Mouse (Mus musculus) stomach, embryonic 15.5 days (tissue): Measurements from ENCODE around the gene Ndufa4l2. TPM values are rescaled to one million over a fixed set of nuclear protein-coding genes. Genes with fewer than 3 reads are reported as not detected.

Experiments used
- ATAC-seq: fragments of 200-750 bp; cut with Nextera tagmentation; 2 replicates; pipeline ENCODE4 v1.8.0; 2017; ENCODE audit warnings: low read depth, moderate number of reproducible peaks, moderate TSS enrichment; ENCODE audit not compliant: insufficient read depth, low FRiP score
- H3K27ac ChIP-seq: fragments of 300-500 bp; sonication (generic); 2 replicates; pipeline ENCODE4 v1.5.1; 2015; ENCODE audit warnings: mild to moderate bottlenecking, inconsistent platforms
- H3K27me3 ChIP-seq: fragments of 300-500 bp; sonication (generic); replicated peaks from 2 replicates; pipeline ENCODE4 v1.6.1; 2015; ENCODE audit warnings: inconsistent platforms
- H3K36me3 ChIP-seq: fragments of 300-500 bp; sonication (generic); 2 replicates; pipeline ENCODE4 v1.6.1; 2015; ENCODE audit warnings: inconsistent platforms
- H3K4me1 ChIP-seq: fragments of 300-500 bp; sonication (generic); 2 replicates; pipeline ENCODE4 v1.6.1; 2015; ENCODE audit warnings: inconsistent platforms
- H3K4me2 ChIP-seq: fragments of 300-500 bp; sonication (generic); 2 replicates; pipeline ENCODE4 v1.6.1; 2015; ENCODE audit warnings: mild to moderate bottlenecking, inconsistent platforms
- H3K4me3 ChIP-seq: fragments of 300-500 bp; sonication (generic); replicated peaks from 2 replicates; pipeline ENCODE4 v1.5.1; 2015; ENCODE audit warnings: inconsistent platforms
- H3K9ac ChIP-seq: fragments of 300-500 bp; sonication (generic); 2 replicates; pipeline ENCODE4 v1.6.1; 2015; ENCODE audit warnings: inconsistent platforms
- H3K9me3 ChIP-seq: fragments of 300-500 bp; sonication (generic); 2 replicates; pipeline ENCODE4 v1.6.1; 2016; ENCODE audit warnings: inconsistent platforms
- whole genome bisulfite sequencing: fragments of 180-500 bp; shearing (Covaris S2); methylation state at CpG from one replicate; pipeline ENCODE4 v1.1.7; 2015; 5-methylcytosine and 5-hydroxymethylcytosine counted together
- polyA plus RNA-seq: library from polyadenylated mRNA; unstranded; fragments of >200 nt; fragmentation: Nextera tagmentation; extraction: Ambion mirVana; gene quantifications from 2 replicates; pipeline ENCODE4 v1.2.1, GENCODE M21; 2015

Gene Ndufa4l2
- polyA plus RNA-seq, 1 experiment from 2014 or later: 117 TPM

DNA sequence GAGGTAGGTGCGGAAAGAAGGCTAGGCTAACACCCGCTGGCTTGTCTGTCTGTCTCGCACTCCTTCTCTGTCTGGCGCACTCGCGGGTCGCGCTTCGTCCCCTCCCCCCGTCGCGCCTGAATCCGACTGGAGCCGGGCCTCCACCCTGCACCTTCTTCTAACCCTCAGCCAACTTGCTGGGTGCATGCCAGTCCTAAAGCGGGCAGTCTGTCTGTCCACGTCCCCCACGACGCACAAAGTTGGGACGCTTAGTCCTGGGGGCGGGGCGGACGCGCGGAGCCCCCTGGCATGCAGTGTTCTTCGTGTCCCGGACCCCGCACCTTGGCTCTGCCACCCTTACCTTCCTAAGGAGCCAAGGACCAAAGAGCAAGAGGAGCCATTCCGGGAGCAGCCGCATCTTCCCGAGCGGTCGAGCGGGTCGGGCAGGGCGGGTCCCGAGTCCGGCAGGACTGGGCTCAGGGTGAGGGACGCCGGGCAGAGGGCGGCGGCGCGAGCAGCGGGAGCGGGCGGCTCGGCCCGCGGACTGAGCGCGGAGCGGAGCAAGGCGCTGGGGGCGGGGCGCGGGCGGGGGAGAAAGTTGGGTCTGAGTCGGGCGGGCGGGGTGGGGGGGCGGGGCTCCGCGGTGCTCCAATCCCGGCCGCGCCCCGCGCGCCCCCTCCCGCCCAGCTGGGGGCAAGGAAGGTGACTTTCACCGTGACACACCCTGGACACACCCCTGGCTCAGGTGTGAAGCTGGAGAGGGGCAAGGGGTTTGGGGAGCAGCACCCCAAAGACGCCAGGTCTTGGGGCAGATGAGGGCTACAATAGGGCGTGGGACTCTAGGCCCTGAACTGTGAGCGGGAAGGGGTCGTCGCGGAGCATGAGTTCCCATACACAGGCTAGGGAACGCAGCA, 19.5 kb downstream of the Ndufa4l2 start, which contains the start of gene Nxph4:
Gene Nxph4 (minus strand): TSS at position 524 of the 893 bp plus-strand sequence.
- H3K9me3 ChIP-seq: no peaks in the 10 kb centered on the region
- H3K36me3 ChIP-seq: peaks cover 3% of the 10 kb centered on the region; the same call in 1 of the 2 replicates
- ATAC-seq: peak; percentile 18; the same call in 1 of the 2 replicates
- H3K27me3 ChIP-seq: peaks cover 77% of the 10 kb centered on the region
- H3K4me3 ChIP-seq: peak within 1 kb of the TSS; percentile 43
- H3K4me1 ChIP-seq: peaks cover 24% of the 10 kb centered on the region
- under 1% methylated on average over 63 of the region's 78 CpGs for WGBS
- peak within 1 kb of the TSS; percentile 96 for H3K4me2 ChIP-seq
- H3K27ac ChIP-seq: no peak within 1 kb of the TSS
- H3K9ac ChIP-seq: no peak within 1 kb of the TSS

DNA sequence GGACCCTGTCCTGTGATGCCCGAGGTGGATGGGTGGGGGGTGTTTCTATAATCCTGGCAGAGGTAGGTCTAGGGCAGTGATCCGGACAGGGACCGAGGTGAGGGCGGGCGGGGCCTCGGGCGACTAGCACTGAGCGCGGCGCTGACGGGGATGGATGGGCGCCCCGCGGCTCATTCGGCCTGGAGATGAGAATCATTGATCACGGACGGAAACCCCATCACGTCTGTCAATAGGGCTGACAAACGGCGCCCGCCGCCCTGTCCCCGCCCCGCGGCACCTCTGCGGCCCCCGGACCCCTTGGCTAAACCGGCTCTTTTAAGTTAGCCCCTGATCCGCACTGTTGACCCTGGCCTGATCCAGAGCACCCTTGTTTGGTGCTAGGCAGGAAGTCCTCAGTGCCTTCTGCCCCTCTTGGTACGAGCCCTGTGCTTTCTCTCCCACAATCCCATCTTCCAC, 20.2 kb downstream of the Ndufa4l2 start:
- peak; percentile 15; the same call in 1 of the 2 replicates for ATAC-seq
- H3K36me3 ChIP-seq: peaks cover 9% of the 10 kb centered on the region; the same call in 1 of the 2 replicates
- peaks cover 70% of the 10 kb centered on the region for H3K27me3 ChIP-seq
- no peaks in the 10 kb centered on the region for H3K9me3 ChIP-seq
- no peak overlapping the region for H3K9ac ChIP-seq
- peaks cover 24% of the 10 kb centered on the region for H3K4me1 ChIP-seq
- H3K4me2 ChIP-seq: peak overlapping the region; percentile 96
- peak overlapping the region; percentile 43 for H3K4me3 ChIP-seq
- no peak overlapping the region for H3K27ac ChIP-seq
- WGBS: 2% methylated on average over 30 of the region's 30 CpGs

DNA sequence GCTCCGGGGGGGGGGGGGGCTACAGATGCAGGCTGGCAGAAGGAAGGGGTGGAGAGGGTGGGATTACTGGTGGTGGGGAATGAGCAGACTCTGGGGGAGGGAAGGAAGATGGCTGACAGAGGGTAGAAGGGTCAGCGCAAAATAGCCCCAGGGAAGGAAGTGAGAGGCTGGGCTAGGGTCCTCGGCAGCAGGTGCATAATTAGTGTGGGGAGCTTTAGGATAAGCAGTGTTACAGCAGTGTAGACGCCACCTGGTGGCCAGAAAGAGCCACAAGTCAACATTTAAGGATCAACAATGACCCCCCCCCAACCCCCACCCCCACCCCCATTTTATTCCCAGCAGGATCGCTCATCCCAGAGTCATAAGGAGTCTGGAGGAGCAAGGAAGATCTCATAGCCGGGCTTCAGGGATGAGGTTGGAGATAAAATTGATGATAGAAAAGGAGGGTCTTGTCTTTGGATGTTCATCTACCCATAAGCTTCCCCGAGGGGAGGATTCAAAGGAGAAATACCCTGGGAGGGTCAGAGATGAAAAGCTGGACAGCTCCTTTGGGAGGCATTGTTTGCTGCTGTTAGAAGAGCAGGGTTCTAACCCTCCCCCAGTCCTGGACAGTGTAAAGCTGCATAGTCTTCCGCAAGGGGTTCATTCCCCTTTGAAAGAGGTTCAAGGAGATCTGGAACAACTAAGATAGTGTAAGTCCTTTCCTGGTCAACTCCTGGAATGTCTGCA, 22.0 kb downstream of the Ndufa4l2 start:
- Histone ChIP-seq H3K4me3 (no peak overlapping the region), H3K27me3 (peaks cover 52% of the 10 kb centered on the region), H3K4me1 (peaks cover 20% of the 10 kb centered on the region), H3K27ac (no peak overlapping the region), H3K9ac (no peak overlapping the region), H3K4me2 (no peak overlapping the region), H3K9me3 (no peaks in the 10 kb centered on the region), H3K36me3 (peaks cover 20% of the 10 kb centered on the region)
- 11% methylated on average over 8 of the region's 8 CpGs for WGBS
- no peak for ATAC-seq

DNA sequence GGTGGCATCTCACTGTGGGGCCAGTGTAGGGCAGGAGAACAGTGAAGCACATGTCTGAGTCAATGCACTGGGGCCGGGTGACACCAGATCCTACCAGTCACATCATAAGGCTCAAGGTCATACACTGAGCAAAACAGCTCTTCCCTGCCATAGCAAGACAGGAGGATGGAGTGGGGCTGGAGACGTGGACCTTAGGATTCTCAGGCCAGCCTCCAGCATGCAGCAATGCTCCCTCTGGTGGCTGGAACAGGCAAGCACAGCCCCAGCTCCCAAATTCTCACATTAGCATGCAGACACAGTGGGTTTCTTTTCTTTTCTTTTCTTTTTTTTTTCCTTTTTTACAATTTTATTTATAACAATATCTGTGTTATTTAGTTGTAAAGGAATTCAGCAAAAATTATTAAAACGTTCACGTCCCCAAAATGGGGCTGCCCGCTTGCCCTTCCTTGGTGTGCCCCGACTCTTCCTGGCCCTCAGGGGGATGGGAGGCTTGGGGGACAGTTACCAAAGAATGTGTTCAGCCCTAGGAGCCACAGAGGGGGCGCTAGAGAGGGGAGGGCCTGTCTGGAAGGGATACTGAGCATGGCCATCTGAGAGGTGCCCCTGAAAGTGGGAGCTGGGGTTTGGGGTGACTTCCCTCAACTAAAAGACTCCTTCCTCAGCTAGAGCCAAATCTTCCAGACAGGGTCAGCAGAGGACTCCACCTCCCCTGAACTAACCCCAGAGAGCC, 23.3 kb downstream of the Ndufa4l2 start:
- Histone ChIP-seq H3K4me3 (no peak overlapping the region), H3K9ac (no peak overlapping the region), H3K27ac (no peak overlapping the region), H3K27me3 (peaks cover 40% of the 10 kb centered on the region), H3K9me3 (no peaks in the 10 kb centered on the region), H3K4me2 (no peak overlapping the region), H3K4me1 (peaks cover 20% of the 10 kb centered on the region), H3K36me3 (peaks cover 30% of the 10 kb centered on the region)
- 25% methylated on average over 7 of the region's 7 CpGs for WGBS
- no peak for ATAC-seq

DNA sequence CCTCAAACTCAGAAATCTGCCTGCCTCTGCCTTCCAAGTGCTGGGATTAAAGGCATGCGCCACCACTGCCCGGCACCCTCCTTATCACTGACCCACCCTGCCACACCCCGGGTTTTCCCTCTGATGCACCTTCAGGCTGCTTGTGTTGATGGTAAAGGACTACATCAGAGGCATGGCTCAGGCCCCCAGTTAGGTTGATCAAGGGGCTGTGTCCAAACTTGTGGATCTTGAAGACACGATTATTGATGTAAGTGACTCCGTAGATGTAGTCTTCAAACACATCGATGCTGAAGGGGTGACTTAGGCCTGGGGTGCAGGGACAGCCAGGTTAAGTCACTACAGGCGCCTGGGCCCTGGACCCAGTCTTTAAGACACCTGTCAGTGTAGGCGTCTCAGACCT, 26.7 kb downstream of the Ndufa4l2 start:
- no peak overlapping the region for H3K9ac ChIP-seq
- H3K9me3 ChIP-seq: no peaks in the 10 kb centered on the region
- ATAC-seq: no peak
- peaks cover 5% of the 10 kb centered on the region; the same call in 1 of the 2 replicates for H3K27me3 ChIP-seq
- H3K4me3 ChIP-seq: no peak overlapping the region
- H3K4me2 ChIP-seq: no peak overlapping the region
- H3K27ac ChIP-seq: no peak overlapping the region
- WGBS: 95% methylated on average over 8 of the region's 8 CpGs
- H3K36me3 ChIP-seq: peaks cover 57% of the 10 kb centered on the region
- H3K4me1 ChIP-seq: no peaks in the 10 kb centered on the region

DNA sequence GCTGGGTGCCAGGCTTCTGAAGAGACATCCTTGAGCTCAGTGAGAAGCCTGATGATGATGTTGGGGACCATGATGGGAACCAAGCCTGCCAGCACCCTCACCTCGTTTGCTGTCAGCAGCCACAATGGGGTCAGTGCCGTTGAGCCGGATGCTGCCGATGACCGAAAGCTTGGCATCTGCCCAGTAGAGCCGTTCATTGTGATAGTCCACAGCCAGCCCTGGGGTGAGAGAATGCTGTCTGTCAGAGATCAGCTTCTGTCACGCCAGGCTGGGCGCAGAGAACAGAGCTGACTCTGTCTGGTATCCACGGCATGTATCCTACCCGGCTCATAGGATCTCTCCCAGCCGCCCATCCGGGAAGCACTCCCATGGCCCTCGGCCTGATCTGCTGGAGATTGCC, 27.3 kb downstream of the Ndufa4l2 start:
- ATAC-seq: no peak
- H3K27me3 ChIP-seq: 0 out of 2 replicates have a peak, but pooled peaks cover under 1% of the 10 kb centered on the region
- 92% methylated on average over 13 of the region's 13 CpGs for WGBS
- H3K4me3 ChIP-seq: no peak overlapping the region
- no peak overlapping the region for H3K9ac ChIP-seq
- peaks cover 63% of the 10 kb centered on the region for H3K36me3 ChIP-seq
- H3K4me2 ChIP-seq: no peak overlapping the region
- H3K9me3 ChIP-seq: no peaks in the 10 kb centered on the region
- no peak overlapping the region for H3K27ac ChIP-seq
- no peaks in the 10 kb centered on the region for H3K4me1 ChIP-seq

DNA sequence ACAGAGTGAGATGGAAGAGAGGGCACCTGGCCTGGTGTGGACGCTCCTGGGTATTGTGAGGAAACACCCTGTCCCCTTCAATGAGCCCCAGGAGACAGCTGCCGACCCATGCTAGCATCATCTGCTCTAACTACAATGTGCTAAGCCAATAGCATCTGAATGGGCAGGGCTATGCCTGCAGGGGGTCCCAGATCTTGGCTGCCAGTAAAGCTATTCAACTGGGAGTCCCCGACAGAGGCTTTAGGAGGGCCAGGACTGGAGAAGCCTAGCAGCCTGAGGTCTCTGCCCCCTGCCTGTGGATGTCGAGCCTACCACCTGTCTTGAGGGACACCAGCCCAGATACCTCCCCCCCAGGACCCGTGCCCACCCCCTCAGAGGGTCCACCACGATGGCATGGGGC, 28.0 kb downstream of the Ndufa4l2 start:
- no peak overlapping the region for H3K4me3 ChIP-seq
- WGBS: 62% methylated on average over 6 of the region's 6 CpGs
- no peaks in the 10 kb centered on the region for H3K27me3 ChIP-seq
- no peaks in the 10 kb centered on the region for H3K9me3 ChIP-seq
- no peak for ATAC-seq
- H3K36me3 ChIP-seq: peaks cover 68% of the 10 kb centered on the region
- H3K4me1 ChIP-seq: no peaks in the 10 kb centered on the region
- H3K27ac ChIP-seq: no peak overlapping the region
- no peak overlapping the region for H3K9ac ChIP-seq
- H3K4me2 ChIP-seq: no peak overlapping the region

DNA sequence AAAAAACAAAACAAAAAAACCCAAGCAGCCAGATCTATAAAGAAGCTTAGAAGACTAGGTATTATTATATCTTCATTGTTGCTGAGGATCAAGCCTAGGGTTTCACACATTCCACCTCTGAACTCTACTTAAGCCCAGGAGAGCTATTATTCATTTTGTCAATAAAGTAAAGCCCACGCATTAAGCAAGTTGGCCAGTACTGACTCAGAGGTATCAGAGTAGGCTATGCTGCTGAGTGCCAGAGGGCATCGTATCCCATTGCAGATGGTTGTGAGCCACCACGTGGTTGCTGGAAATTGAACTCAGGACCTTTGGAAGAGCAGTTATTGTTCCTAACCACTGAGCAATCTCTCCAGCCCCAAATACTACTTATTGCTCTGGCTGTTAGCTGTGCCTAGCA, 29.1 kb downstream of the Ndufa4l2 start:
- Histone ChIP-seq H3K36me3 (peaks cover 78% of the 10 kb centered on the region), H3K4me2 (no peak overlapping the region), H3K27ac (no peak overlapping the region), H3K27me3 (no peaks in the 10 kb centered on the region), H3K9me3 (no peaks in the 10 kb centered on the region), H3K4me3 (no peak overlapping the region), H3K4me1 (no peaks in the 10 kb centered on the region), H3K9ac (no peak overlapping the region)
- ATAC-seq: no peak
- 63% methylated on average over 3 of the region's 3 CpGs for WGBS

DNA sequence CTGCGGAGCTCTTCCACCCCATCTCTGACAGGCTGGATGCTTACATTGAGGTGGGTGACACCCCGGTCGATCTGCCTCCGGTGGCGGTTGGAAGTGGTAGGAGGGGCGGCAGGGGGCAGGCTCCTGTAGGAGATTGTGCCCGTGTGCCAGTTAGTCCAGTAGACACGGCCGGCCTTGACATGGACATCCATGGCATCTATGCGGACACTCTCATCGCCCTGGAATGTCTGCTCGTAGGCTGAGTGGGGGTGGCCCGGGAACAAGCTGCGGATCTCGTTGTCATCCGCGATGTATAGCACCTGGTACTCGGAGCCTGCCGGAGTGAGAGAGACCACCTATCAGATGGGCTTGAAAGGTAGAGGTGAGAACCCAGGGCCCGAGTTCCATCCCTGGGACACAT, 29.6 kb downstream of the Ndufa4l2 start:
- Histone ChIP-seq H3K9ac (no peak overlapping the region), H3K27ac (no peak overlapping the region), H3K4me3 (no peak overlapping the region), H3K4me2 (no peak overlapping the region), H3K9me3 (no peaks in the 10 kb centered on the region), H3K4me1 (no peaks in the 10 kb centered on the region), H3K36me3 (peaks cover 74% of the 10 kb centered on the region), H3K27me3 (no peaks in the 10 kb centered on the region)
- no peak for ATAC-seq
- 87% methylated on average over 20 of the region's 20 CpGs for WGBS

DNA sequence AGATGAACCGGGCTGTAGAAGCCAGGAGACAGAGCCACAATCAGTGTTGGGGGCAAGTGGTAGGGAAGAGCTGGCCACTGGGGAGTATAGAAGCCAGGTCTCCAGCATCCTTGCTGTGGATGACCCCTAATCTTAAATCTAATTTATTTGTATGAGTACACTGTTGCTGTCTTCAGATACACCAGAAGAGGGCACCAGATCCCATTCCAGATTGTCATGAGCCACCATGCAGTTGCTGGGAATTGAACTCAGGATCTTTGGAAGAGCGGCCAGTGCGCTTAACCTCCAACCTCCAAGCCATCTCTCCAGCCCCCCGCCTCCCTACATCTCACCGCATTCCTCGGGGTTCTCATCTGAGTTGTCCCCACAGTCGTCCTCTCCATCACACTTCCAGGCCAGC, 31.7 kb downstream of the Ndufa4l2 start:
- WGBS: 88% methylated on average over 7 of the region's 7 CpGs

DNA sequence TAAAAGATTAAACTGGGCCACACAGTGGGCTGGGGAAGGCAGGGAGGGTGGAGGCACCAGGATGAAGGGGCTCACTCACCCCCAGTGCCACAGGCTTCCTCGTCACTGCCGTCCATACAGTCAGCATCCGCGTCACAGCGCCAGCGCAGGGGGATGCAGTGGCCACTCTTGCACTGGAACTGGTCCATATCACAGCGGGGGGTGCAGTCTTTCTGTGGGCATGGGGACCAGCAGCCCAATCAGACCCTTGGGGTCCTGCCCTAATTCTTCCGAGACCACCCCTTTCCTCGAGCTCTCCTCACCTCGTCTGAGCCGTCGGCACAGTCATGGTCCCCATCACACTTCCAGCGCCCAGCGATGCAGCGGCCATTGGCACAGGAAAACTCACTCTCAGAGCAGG, 33.5 kb downstream of the Ndufa4l2 start:
- H3K9me3 ChIP-seq: no peaks in the 10 kb centered on the region
- WGBS: 95% methylated on average over 15 of the region's 15 CpGs
- no peak overlapping the region for H3K9ac ChIP-seq
- H3K27me3 ChIP-seq: no peaks in the 10 kb centered on the region
- no peak overlapping the region for H3K4me2 ChIP-seq
- ATAC-seq: no peak
- no peak overlapping the region for H3K27ac ChIP-seq
- no peak overlapping the region for H3K4me3 ChIP-seq
- H3K4me1 ChIP-seq: no peaks in the 10 kb centered on the region
- H3K36me3 ChIP-seq: peaks cover 80% of the 10 kb centered on the region

More for the DNA sequence above, 31.7 kb downstream of the Ndufa4l2 start:
- Histone ChIP-seq H3K9ac (no peak overlapping the region), H3K27ac (no peak overlapping the region), H3K36me3 (peaks cover 80% of the 10 kb centered on the region), H3K9me3 (no peaks in the 10 kb centered on the region), H3K27me3 (no peaks in the 10 kb centered on the region), H3K4me3 (no peak overlapping the region), H3K4me1 (no peaks in the 10 kb centered on the region), H3K4me2 (no peak overlapping the region)
- no peak for ATAC-seq
